Mouse (Mus musculus): ENCODE results near the gene Iqschfp.

DNA sequence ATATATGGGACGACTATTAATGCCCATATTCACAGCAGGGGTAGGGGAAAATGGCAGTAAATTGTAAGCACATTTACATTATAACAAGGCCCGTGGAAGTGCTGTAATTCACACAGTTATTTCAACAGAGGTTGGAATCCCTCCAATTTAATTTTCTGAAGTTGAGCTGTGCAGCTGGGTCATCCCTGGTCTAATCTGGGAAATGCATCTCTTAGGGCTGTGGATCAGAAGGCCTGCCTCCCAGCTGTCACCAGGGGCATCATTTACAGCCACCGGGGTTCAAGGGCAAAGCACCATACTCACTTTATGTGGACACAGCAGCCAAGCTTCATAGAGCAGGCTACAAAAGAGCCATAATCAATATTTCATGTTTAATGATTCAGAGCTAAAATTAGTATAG is 144.1 kb downstream of the Iqschfp start:
- TF ChIP-seq CTCF (IDR thresholded peaks at IDR 0.05; ENCODE audit: control insufficient read depth, insufficient read depth, insufficient read length) (no peak), MAX (IDR thresholded peaks at IDR 0.05) (no peak)

Data from C2C12 (cell line).